Mouse (Mus musculus): ENCODE measurements around the gene Grhpr.
"Not testable (repeated sequence)": the region's sequence is repeated elsewhere in the genome, so short reads cannot be mapped to it uniquely, and the experiment has no call there.

The Grhpr gene

DNA sequence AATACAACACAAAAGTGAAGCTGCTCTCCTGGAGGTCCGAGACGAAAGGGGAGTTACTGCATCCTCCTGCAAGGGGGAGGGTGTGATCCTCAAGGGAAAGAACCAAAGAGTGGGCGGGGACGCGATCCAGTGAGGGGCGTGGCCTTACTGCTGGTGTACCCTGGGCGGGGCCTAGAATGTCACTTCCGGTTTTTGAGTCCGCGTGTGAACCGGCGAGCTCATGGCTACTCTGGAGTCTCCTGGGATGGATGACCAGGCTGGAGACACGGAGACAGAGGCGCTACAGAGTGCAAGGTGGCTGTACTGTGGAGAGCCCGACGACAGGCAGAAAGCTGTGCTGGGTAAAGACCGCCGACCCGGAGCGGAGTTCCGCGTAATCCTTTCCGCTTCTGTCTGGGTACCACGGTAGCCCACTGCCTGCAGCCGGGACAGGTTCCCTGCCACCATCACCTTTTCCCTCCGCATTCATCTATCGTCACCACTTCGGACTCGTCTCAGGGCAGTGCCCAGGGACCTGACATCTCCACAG lies 37.3 kb downstream of the Grhpr start, which contains the start of gene Polr1e:
Polr1e (plus strand) TSS at position 132 of the 529 bp plus-strand sequence.
- peak; percentile 97 for DNase-seq

DNA sequence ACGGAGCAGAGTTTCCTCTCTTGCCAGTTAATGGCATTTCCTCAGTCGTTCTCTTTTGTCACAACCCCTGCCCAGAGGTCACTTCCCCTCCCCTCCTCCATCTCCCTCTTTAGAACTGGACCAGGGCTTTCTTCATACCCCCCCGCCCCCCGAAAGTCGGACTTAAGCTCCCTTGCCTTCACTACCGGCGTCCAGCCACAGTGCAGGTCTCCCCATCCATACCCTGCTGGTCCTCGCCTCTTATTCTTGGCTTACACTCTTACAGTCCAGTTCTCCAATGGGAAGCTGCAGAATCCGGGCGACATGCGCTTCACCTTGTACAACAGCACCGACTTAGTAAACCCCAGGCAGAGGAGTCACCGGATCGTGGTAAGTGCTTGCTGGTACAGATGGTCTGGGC lies 37.8 kb downstream of the Grhpr start:
- no peak for DNase-seq

DNA sequence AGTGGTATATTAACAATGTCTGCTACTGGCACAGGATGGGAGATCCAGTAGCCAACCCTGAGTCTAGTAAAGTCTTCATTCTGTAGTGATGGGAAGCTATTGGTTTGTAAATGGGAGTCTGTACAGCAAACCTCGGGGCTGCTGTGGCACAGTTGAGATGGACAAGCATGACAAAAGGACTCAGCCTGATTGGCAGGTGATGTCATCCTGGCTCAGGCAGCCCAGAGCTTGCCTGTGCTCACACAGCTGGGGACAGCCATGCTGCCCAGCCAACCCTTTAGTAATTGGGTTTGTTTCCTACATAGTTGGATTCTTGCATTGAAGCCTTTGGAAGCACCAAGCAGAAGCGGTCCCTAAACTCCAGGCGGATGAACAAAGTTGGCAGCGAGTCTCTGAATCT lies 45.3 kb downstream of the Grhpr start:
- DNase-seq: no peak

DNA sequence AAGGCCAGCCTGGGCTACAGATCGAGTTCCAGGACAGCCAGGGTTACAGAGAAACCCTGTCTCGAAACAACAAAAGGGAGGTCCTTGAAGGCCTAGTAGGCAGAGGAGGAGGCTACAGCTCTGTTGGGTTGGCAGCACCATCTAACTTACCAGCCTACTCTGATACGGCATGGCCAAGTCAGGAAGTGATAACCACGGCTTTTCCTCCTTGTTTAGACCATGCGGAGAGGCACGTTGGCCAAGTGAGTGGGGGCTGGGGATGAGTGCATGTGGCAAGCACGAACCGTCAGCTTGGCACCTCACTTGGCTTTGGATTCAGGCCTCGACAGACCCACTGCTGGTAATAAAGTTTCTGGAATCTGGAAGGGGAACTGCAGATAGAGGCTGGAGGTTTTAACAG lies 51.4 kb downstream of the Grhpr start:
- DNase-seq: no peak

DNA sequence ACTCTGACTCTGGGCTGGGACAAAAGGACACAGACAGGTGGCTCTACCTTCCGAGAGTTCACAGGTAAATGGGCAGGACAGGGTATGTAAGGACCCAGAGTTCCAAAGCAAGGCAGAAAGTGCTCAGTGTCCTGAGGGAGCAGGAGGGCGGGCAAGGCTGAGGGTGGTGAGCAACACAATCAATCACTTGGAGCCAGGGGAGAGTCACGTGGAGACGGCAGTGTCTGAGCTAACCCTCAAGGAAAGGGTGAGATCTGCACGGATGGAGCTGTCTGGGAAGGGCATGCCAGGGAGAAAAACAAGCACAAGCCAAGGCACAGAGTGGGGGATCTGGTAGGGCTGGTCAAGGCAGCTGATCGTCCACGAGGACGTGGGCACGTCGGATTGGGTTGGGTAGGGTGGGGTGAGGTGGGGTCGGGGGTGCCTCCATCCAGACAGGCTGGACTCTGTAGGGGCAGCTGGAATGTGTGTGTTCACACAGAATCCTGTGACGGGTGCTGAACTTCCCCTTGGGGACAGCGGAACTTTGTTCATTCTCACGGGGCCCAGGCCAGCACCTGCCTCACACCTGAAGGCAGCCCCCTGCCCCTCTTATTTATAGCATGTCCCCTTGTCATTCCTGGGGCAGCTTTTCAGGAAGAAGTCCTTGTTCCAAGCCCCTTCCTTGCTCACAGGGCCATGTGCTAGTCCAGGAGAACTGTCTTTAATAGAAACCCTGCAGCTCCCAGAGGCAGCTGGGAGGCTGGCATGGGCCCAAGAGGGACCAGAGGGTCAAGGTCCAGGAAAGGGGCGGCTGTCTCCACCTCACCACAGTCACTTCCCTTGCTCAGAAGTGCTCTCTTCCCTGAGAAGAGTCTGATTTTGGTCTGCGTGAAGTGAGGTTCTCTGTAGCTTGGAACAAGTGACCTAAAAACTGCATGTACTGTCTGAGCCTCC lies 53.8 kb downstream of the Grhpr start:
- DNase-seq: peak; percentile 80

DNA sequence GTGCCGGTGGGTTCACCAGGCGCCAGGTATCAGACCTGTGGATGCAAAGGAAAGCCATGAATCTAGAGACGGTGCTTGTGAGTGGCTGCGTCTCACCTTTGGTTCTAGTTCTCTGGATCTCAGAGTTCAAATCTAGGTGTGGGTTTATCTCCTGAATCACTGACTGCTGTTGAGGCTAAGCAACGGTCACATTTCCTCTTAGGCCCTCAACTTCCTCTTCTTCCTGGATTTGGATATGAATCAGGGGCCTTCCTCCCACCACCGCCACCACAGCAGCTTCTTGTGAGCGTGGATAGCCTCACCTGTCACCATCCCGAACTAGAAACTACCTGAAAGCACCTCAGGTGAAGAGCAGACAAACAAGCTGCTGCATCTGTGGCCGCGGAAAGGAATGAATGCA lies 54.9 kb downstream of the Grhpr start:
- no peak for DNase-seq

DNA sequence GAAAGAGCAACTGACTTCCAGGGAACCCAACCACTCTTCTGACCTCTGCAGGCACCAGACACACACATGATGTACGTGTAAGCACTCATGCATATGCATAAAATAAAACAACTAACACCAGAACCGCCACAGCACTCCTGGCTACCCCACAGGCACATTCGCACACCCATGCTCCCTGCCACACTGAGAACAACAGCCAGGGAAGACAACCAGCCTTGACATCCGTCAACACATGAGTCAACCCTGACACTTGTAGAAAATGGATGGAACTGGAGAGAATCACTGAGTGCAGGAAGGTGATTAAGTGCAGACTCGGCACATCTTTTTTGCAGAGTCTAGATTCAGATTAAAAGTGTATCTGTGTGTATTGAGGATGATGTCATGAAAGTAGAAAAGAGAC lies 55.4 kb downstream of the Grhpr start:
- no peak for DNase-seq

DNA sequence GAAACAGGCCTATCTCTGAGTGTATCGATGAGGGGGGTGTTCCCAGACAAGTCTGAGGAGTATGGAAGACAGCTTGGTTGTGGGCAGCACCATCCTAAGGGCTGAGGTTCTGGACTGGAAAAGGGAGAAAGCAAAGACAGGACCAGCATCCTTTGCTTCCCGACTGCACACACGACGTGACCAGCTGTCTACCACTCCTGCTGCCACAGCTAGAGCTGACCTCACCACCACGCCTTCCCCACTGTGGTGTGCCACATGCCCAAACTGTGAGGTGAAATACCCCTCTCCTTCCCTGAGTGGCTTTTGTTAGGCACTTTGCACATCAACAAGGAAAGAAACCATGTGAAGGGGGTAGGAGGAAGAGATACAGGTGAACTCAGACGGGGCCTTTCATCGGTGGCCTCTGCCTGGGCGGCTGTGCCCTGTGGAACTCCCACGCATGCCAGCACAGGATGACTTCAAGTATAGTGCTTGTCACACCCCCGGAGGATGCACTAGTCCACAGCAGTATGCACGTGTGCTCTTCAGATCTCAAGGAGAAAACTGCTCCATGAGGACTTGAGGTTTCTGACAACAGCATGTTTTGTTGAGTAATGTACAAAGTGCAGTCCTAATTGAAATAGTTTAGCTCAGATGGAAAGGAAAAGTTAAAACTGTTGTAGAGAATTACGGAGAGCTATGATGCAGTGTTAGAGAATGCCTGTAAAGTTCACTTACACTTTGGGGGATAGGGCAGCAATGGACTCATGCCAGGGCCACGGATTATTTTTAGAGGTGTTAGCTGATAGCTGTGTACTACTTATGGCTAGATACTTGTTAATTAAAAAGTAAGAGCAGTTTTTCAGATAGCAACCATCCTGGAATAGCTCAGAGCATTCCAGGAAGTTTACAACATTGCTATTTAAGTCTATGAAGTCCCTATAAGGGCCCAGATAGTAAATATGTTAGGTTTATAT lies 56.5 kb downstream of the Grhpr start:
- no peak for DNase-seq

DNA sequence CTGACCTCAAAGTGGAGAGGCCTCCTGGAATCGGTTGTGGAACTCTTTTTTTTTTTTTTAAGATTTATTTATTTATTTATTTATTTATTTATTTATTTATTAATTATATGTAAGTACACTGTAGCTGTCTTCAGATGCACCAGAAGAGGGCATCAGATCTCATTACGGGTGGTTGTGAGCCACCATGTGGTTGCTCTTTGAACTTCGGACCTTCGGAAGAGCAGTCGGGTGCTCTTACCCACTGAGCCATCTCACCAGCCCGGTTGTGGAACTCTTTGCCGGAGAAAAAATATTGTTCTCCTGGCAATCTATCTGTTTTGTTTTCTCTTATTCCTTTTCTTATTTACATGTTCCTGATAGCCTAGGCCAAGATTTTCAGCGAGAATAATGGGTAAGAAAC lies 57.7 kb downstream of the Grhpr start:
- DNase-seq: not testable (repeated sequence)

DNA sequence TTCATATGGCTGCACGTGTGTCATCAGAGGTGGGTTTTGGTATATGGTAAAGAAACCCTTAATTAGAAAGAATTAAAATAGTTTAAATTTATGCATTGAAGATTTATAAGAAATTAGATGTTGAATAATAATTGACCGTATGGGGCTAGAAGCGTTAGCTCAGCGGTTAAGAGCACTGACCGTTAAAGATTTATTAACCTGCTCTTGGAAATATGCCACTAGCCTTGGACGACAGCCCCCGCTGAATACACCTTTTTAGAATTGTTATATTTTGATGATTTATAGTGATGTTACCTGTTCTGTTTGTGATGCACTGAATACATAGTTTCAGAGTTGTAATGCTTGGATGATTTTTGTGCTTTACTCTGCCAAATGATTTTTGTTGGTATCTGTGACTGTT lies 58.4 kb downstream of the Grhpr start:
- DNase-seq: not testable (repeated sequence)

Data from kidney, adult 18-20 months (tissue).